Mouse (Mus musculus): ENCODE data around the gene Synrg.

Gene Synrg

DNA sequence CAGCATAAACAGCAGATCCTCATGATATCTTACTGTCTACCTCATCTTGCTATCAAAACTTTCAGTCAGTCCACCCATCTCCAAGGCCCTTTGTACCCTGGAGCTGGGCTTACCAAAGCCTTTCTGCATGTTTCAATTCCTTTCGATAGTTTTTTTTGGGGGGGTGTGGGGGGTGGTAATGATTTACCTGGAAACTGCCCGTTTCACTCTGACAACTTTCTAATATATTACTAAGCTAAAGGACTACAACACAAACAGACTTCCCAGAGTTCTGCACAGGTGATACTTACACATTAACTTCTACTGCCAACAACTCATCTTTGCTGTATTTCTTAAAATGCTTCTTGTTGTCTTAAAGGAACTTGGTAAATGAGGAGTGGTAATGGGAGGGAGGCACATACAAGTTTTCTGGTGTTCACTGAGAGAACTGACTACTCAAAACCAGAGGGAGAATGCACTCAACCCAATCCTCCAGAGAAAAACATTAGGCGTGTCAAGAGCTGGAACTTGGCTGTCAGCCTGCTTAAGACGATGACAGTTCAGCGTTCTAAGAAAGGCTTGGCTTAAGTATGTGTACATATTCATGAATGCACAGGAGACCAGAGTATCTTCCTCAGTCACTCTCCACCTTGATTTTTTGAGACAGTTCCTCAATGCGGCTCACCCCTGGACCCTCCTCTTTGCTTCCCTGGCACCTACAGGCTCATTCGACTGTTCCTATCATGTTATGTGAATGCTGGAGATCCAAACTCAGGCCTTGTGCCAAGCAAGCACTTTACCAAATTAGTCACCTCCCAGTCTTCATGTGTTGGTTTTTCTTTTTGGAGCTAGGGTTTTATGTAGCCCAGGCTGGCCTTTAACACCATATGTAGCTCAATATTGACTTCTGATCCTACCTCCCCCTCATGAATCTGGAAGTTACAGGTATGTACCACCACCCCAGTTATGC is 109.9 kb downstream of the Synrg start:
- DNase-seq (ENCODE audit: low spot score in 2 of 2), result no peak

GRCm38 (mm10) chr11:84077008-84077407 is 112.8 kb downstream of the Synrg start:
- no peak for DNase-seq (ENCODE audit: low spot score in 2 of 2)

DNA sequence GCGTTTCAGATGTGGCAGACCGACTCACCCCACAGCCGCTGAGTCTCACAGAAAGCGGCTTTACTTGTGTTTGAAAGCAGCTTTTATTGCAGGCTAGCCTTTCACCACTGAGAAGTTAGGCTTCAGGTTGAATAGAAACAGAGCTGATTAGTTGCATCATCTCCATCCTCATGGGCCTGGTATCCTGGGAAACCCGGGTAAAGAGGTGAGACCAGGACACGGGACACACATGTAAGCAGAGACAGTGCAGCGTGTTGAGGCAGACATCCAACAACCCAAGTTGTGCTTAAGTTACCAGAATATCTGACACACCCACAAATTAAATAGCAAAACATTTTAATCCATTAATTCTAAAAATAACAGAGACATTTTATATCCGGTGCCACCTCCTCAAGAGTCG is 114.4 kb downstream of the Synrg start:
- no peak for DNase-seq (ENCODE audit: low spot score in 2 of 2)

GRCm38 (mm10) chr11:84079361-84079760 is 115.1 kb downstream of the Synrg start:
- no peak for DNase-seq (ENCODE audit: low spot score in 2 of 2)

DNA sequence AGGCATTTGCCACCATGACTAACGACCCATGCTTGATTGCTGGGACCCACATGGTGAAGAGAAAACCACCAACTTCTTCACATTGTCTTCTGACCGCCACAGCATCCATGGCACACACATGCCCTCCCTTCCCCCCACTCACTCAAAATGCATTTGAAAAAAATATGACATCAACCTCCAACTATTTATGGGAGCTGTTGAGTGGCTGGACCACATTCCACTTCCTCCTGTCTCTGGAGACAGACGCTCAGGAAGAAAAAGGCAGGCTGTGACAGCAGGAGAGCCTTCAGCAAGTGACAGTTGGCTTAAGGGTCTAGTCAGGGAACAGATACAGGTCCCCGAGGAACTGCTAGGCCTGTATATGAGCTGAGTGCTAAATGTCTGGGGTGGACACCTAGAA is 115.7 kb downstream of the Synrg start:
- no peak for DNase-seq (ENCODE audit: low spot score in 2 of 2)

GRCm38 (mm10) chr11:84080327-84080726 is 116.1 kb downstream of the Synrg start:
- no peak for DNase-seq (ENCODE audit: low spot score in 2 of 2)

DNA sequence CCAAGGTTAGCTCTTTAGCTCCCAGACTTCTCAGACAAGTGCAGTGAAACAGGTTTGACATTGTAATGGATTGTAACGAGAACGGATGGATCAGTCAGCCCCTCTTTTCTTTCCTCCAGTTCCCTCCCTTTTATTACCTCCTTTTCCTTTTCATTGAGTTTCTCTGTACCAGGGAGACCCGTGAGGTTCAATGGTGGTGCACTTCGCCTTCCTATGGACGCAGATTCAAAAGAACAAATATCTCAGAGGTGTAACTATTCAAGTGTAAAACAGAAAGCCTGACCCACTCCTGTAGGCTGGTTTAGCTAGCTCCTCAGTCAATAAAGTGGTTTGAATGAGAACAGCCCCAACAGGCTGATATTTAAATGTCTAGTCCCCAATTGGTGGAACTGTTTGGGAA is 117.7 kb downstream of the Synrg start:
- DNase-seq (ENCODE audit: low spot score in 2 of 2), result no peak

DNA sequence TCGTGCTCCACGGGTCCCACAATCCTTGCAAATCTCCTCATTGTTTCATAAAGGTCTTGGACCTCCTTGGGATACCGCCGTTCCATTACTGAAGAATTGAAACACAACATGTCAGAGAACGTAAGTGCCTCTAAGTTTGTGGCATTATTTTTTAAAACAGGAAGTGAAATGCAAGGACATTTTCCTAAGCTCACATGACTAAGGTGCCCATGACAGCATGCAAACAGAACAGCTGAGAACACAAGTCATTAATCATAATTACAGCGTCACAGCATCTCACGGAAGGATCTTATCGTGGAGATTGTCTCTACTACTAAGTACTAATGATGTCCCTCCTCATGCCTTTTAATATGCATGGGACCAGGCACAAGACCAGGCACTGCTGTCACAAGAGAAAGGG is 126.3 kb downstream of the Synrg start:
- DNase-seq (ENCODE audit: low spot score in 2 of 2), result no peak

Data from urinary bladder, postnatal 36 days (tissue).